Mouse (Mus musculus) myocyte (in vitro differentiated cells): Measurements from ENCODE around the gene Fbxl20.

Experiments
- CEBPB ChIP-seq: IDR thresholded peaks from 2 replicates; pipeline ENCODE4 v1.6.1; 2011; ENCODE audit warnings: mild to moderate bottlenecking, moderate library complexity; ENCODE audit not compliant: poor library complexity, insufficient read depth, severe bottlenecking
- E2F4 ChIP-seq: IDR thresholded peaks from one replicate; pipeline ENCODE4 v1.6.1; 2011; ENCODE audit warnings: mild to moderate bottlenecking, control low read depth, moderate library complexity; ENCODE audit not compliant: insufficient read depth
- MAX ChIP-seq: IDR thresholded peaks from one replicate; pipeline ENCODE4 v1.6.1; 2011; ENCODE audit warnings: low read depth, mild to moderate bottlenecking, control low read depth
- MYOD1 ChIP-seq, 3 experiments: IDR thresholded peaks; one replicate each; pipeline ENCODE4 v1.6.1; 2011; ENCODE audit warnings: control low read depth in 2 of 3, low read depth in 2 of 3, mild to moderate bottlenecking in 2 of 3, moderate library complexity in 1 of 3; ENCODE audit not compliant: insufficient read length in 2 of 3, control insufficient read depth in 1 of 3
- POLR2A ChIP-seq: IDR thresholded peaks from one replicate; pipeline ENCODE4 v1.6.1; 2011; ENCODE audit warnings: low read depth, mild to moderate bottlenecking, control low read depth, moderate library complexity; ENCODE audit not compliant: insufficient read length
- TCF12 ChIP-seq: IDR thresholded peaks from one replicate; pipeline ENCODE4 v1.6.1; 2011; ENCODE audit warnings: mild to moderate bottlenecking, control low read depth; ENCODE audit not compliant: poor library complexity, insufficient read depth, severe bottlenecking
- USF1 ChIP-seq: IDR thresholded peaks from one replicate; pipeline ENCODE4 v1.6.1; 2011; ENCODE audit warnings: low read depth, mild to moderate bottlenecking, control low read depth, moderate library complexity

GRCm38 (mm10) chr11:98060104-98060692 lies 90.0 kb downstream of the Fbxl20 start:
- TF ChIP-seq MYOD1 (IDR thresholded peaks at IDR 0.05; ENCODE audit: control insufficient read depth in 1 of 3, insufficient read length in 2 of 3, low read depth in 2 of 3), result no peak
- TF ChIP-seq E2F4, result no peak
- TF ChIP-seq TCF12, result no peak
- TF ChIP-seq MAX, result no peak
- no peak for TF ChIP-seq USF1
- TF ChIP-seq POLR2A, result no peak
- no peak for TF ChIP-seq CEBPB
